Mouse (Mus musculus) B cell, adult 62 days (primary cell): ENCODE data around the gene Mief2. TPM values are rescaled to one million over a fixed set of nuclear protein-coding genes. Genes with fewer than 3 reads are reported as not detected.

Experiments used
- total RNA-seq: library from RNA; stranded (reverse); gene quantifications from 4 replicates; pipeline ENCODE4 v1.2.4, GENCODE M21; 2023

Gene Mief2
- 7.8 to 12.8 TPM (median 10.3 TPM) in 4 replicates for total RNA-seq

DNA sequence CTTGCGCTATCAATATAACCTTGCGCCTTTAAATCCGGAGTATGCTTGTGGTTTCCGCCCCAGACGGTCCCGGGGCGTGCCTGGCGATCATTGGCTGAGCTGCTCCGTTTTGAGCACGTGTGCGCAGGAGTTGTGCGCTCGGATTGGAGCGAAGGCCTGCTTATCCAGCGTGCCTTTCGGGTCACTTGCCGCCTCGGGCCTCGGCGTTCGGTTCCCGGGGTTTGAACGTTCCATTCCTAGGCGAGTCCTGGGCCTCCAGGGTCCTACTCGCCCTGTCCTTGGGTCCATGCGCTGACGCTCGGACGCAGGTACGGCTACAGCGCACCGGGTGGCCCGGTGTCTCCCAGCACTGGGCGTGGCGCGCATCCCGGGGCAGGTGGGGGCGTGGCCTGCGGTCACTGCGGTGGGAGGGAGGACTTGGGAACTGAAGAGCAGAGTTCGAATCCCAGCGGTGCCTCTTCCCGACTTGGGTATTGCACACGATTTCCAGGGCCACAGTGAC lies at the start of gene Mief2:
TSS of gene Mief2 (plus strand) at position 139 of the 502 bp plus-strand sequence.

DNA sequence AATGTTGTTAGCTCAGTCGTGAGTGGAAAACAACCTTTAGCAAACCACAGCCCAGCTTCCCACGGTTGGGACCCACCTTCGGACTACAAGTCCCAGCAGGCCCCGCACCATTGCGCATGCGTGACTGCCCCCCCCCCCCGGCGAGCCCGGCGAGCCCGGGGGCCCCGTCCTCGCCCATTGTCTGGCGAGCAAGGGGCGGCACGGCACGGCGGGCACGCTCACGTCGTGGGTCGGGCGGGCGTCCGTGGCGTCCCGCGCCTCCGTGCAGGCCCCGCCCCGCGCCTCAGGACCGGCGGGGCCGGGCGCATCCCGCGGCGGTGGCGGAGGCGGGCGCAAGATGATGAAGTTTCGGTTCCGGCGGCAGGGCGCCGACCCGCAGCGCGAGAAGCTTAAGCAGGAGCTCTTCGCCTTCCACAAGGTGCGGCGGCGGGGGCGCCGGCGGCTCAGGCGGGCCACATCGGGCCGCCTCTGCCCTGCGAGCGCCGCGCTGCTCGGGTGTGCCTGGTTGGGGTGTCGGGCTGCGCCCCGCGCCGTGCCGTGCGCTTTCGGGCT lies 28.6 kb upstream of the Mief2 start, which contains the start of gene Llgl1:
TSS of gene Llgl1 (plus strand) at position 200 of the 552 bp plus-strand sequence.

DNA sequence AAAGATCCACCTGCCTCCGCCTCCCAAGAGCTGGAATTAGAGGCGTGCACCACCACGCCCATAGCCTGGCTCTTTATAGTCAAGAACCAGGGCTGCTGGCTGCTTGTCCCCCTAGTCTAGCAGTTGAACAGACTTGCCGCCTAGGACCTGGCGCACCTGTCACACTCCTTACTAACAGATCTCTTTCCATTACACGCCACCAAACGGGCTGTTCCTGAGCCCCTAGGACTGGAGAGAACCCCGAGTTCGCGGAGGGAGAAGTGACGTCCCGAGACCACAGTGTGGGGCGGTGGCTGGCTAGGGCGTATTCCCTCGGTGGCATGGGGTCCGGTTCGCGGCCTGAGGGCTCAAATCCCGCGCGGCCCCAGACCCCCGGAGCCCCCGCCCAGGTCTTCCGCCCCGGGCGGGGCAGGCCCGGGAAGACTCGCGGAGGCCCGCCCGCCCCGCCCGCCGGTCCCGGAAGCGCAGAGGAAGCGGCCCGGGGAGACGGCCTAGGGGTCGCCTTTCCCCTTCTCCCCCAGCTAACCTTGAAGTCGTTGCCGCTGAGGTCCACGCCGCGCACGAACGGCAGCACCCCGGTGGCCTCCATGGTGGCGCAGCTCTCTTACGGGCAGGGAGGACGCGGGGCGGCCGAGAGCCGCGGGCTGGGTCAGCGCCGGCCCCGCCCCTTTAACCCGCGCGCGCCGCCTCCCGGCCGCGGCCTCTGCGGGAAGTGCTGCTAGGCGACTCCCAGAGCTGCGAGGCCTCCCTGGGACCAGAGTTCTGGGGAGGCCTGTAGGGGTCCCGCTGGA lies 1.4 kb upstream of the Mief2 start, which contains the start of gene Flii:
TSS of gene Flii (minus strand) at position 663 of the 791 bp plus-strand sequence.

DNA sequence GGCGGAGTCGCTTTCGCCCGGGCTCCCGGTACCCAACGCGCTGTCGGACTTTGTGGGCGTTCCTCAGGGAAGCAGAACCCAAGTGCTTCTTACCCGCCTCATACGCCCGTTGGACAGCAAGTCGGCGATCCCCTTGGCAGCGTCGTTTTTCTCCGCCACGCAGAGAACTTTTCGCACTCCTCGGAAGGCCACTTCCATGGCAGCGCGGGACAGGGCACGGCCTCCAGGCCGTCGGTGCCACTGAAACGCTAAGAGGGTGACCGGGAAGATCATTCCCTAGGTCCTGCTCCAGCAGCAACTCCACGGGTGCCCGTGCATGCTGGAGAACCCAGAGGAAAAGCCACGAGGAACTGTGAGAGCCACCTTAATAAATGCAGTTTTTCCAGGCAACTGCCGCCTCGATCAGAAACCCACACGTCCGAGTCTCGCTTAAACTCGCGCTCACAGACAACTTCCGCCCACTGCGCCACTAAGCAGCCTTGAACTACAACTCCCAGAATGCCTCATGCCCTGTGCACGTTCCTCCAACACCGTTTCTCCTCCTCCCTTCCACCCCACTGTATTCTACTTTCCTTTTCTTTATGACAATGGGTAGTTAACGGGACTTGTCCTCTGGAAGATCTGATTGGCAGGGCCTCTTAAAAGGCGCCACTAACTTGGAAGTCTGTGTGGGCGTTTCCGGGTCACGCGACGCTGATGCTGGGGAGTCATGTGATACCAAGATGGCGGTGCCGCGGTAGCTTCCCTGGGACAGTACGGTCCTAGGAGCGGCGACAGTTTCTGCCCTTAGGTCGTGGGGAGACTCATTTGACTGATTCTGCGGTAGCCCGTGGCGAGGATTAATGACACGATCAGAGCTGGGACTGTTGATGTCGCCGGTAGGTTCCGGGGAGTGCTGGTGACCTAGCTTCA lies 48.9 kb downstream of the Mief2 start, which contains the start of the genes Top3a and Smcr8:
TSS of gene Top3a (minus strand) at position 537 of the 912 bp plus-strand sequence.
TSS of gene Smcr8 (plus strand) at position 696 of the 912 bp plus-strand sequence.

Other genes with a start within 250 kb of the Mief2 start
- 69.4 to 75.1 TPM (median 71.0 TPM) in 4 replicates for gene Alkbh5, start 192.0 kb upstream of the Mief2 start, total RNA-seq
- 28.0 to 36.0 TPM (median 31.4 TPM) in 4 replicates for gene Llgl1, start 28.7 kb upstream of the Mief2 start, total RNA-seq
- gene Flii, start 1.1 kb upstream of the Mief2 start, total RNA-seq: 187 to 204 TPM (median 195 TPM) in 4 replicates
- gene Top3a, start 49.0 kb downstream of the Mief2 start, total RNA-seq: 22.6 to 26.0 TPM (median 23.2 TPM) in 4 replicates
- gene Smcr8, start 49.1 kb downstream of the Mief2 start, total RNA-seq: 105 to 113 TPM (median 109 TPM) in 4 replicates
- 10.0 to 11.7 TPM (median 11.0 TPM) in 4 replicates for gene Shmt1, start 83.3 kb downstream of the Mief2 start, total RNA-seq
- 13.1 to 15.5 TPM (median 14.5 TPM) in 4 replicates for gene Dhrs7b, start 102.2 kb downstream of the Mief2 start, total RNA-seq
- 20.5 to 21.4 TPM (median 20.7 TPM) in 4 replicates for gene Tmem11, start 150.9 kb downstream of the Mief2 start, total RNA-seq
- 31.1 to 35.2 TPM (median 33.0 TPM) in 4 replicates for gene Natd1, start 186.4 kb downstream of the Mief2 start, total RNA-seq
- 29.6 to 35.3 TPM (median 31.0 TPM) in 4 replicates for gene Map2k3, start 203.6 kb downstream of the Mief2 start, total RNA-seq